Mouse (Mus musculus): ENCODE measurements around the gene Blm.

Gene Blm

DNA sequence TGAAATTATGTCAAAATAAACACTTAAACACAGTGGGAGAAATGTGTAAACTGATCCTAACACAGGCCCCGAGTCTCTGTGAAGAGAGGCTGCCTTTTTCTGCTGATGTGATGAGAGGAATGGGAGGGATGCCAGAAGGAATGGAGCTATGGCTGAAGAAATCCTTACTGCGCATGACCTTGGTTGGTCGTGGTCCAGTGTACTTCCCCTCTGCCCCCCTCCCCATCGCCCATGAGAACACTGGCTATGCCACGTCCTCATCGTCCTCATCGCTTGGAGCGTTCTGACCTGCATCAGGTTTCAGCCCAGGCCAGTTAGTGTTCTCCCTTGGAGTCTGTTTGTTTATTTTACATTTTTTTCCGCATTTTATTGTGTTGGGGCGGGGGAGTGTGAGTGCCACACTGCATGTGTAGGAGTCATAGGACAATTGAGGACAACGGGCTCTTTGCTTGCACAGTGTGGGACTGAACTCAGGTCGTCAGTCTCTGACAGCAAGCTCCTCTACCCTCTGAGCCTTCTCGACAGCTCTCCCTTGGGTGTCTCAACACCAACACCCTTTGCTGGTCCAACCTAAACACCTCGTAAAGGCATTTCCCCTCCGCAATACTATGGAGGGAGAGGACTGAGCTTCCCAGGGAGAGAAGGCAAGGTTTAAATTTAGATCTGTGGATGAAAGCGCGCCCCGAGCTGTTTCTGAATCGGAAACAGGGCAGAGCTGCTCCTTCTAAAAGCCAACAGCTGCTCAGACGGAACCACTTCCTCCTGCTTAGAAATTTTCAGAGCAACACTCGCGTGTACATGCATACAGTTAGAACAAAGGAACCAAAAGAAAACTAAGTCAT is 19.5 kb upstream of the Blm start:
- TF ChIP-seq NANOG (IDR thresholded peaks at IDR 0.05; ENCODE audit: borderline replicate concordance, low read length) = no peak
- TF ChIP-seq POU5F1 (IDR thresholded peaks at IDR 0.05; ENCODE audit: borderline replicate concordance, low read length) = no peak
- no peak for TF ChIP-seq CTCF (conservative IDR thresholded peaks at IDR 0.05; ENCODE audit: low read length)
- Histone ChIP-seq H3K9me3 (ENCODE audit: low read length) (no peaks in the 10 kb centered on the region), H3K4me3 (replicated peaks; ENCODE audit: low read length) (no peak overlapping the region), H3K36me3 (ENCODE audit: insufficient read depth, low read length) (no peaks in the 10 kb centered on the region), H3K4me1 (replicated peaks; ENCODE audit: low read depth, low read length) (peaks cover 25% of the 10 kb centered on the region), H3K27me3 (ENCODE audit: insufficient read depth, low read length) (no peaks in the 10 kb centered on the region)

DNA sequence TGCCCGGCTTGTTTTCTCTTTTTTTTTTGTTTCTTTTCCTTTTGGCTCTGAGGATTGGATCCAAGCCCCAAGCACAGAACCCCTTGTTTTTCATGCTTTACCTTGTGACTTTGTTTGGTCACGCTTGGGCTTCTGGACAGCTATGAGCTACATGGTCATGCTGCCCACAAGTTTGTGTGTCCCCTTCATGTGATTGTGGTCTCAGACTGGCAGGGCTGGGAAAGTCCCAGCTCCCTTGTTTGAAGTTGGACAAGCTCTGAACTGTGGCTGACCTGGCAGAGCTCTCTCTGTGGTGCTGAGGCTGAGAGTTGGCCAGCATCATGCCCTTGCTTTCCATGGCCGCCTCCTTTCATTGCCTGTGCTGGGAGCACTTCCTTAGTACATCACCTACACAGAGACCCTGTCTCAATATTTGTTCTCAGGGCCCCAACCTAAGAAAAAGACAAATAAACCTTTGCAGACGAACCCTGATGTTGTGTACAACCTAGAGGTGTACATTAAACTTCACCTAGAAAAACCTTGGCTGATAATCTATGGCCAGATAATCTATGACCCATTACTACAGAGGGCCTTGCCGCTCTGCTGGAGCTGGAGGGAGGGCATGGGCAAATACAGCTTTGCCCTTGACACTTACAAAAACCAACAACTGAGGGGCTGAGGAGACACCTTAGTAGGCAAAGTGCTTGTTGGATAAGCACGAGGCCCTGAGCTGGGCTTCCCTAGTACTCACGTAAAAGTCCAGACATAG is 13.8 kb upstream of the Blm start:
- Histone ChIP-seq H3K36me3 (ENCODE audit: insufficient read depth, low read length) (no peaks in the 10 kb centered on the region), H3K27me3 (ENCODE audit: insufficient read depth, low read length) (no peaks in the 10 kb centered on the region), H3K4me1 (replicated peaks; ENCODE audit: low read depth, low read length) (peaks cover under 1% of the 10 kb centered on the region; the same call in 1 of the 2 replicates), H3K9me3 (ENCODE audit: low read length) (peaks cover 27% of the 10 kb centered on the region), H3K4me3 (replicated peaks; ENCODE audit: low read length) (no peak overlapping the region)
- TF ChIP-seq CTCF (conservative IDR thresholded peaks at IDR 0.05; ENCODE audit: low read length) = no peak
- TF ChIP-seq NANOG (IDR thresholded peaks at IDR 0.05; ENCODE audit: borderline replicate concordance, low read length) = no peak
- TF ChIP-seq POU5F1 (IDR thresholded peaks at IDR 0.05; ENCODE audit: borderline replicate concordance, low read length) = no peak

DNA sequence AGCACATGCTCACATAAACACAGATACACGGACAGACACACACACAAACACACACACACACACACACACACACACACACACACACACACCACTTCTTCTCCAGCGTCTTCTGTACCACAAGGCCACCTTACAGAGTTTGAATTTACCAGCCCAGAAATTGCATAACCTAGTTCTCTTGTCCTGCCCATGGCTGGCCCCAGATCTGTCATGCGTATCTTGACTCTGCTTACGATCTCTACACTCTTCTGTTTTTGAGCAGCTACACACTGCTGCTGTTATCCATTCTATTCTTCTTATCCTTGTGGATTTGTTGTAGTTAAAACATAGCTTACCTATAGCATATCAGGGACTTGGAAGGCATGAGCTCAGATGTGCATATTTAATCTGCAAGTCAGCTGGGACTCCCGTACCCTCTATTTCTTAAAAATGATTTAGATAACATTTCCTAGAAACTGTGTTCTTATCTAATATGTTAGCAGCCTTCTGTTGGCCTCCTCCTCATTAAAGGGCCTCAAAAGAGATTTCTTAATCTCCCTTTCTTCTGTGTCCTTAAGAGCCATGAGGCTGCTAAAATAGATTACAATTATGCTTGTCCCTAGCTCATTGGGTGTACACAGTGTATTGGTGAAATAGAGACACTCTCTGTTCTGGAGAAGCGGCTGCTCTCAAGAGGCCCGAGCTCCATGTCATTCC is 7.4 kb upstream of the Blm start:
- H3K27me3 ChIP-seq (ENCODE audit: insufficient read depth, low read length) = no peaks in the 10 kb centered on the region
- H3K4me3 ChIP-seq (replicated peaks; ENCODE audit: low read length) = no peak overlapping the region
- H3K4me1 ChIP-seq (replicated peaks; ENCODE audit: low read depth, low read length) = peaks cover 28% of the 10 kb centered on the region
- TF ChIP-seq CTCF (conservative IDR thresholded peaks at IDR 0.05; ENCODE audit: low read length) = no peak
- no peak for TF ChIP-seq POU5F1 (IDR thresholded peaks at IDR 0.05; ENCODE audit: borderline replicate concordance, low read length)
- TF ChIP-seq NANOG (IDR thresholded peaks at IDR 0.05; ENCODE audit: borderline replicate concordance, low read length) = no peak
- H3K36me3 ChIP-seq (ENCODE audit: insufficient read depth, low read length) = peaks cover 2% of the 10 kb centered on the region; the same call in 1 of the 2 replicates
- peaks cover 59% of the 10 kb centered on the region for H3K9me3 ChIP-seq (ENCODE audit: low read length)

DNA sequence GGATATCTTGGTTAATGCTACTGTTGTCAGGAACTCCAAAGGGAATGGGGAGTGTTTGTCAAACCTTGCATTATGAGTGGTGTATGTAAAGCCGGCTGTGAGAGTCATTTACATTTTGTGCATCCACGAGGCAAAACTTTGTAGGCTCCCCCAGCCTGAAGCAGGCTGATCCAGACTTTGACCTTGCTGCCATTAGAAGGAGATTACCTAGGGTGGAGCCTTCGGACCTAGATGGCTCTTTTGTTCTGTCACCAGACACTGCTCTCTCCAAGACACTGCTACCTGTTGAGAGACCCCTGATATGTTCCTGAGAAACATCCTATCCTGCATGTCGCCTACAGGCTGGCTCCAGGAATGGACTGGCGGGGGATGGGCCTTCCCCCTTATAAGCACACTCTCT is 4.7 kb upstream of the Blm start:
- TF ChIP-seq NANOG (IDR thresholded peaks at IDR 0.05; ENCODE audit: borderline replicate concordance, low read length) (peak; percentile 63), CTCF (conservative IDR thresholded peaks at IDR 0.05; ENCODE audit: low read length) (no peak)
- no peak overlapping the region for H3K4me3 ChIP-seq (replicated peaks; ENCODE audit: low read length)
- peaks cover 41% of the 10 kb centered on the region for H3K9me3 ChIP-seq (ENCODE audit: low read length)
- peaks cover 35% of the 10 kb centered on the region for H3K4me1 ChIP-seq (replicated peaks; ENCODE audit: low read depth, low read length)
- peaks cover 2% of the 10 kb centered on the region; the same call in 1 of the 2 replicates for H3K36me3 ChIP-seq (ENCODE audit: insufficient read depth, low read length)
- no peaks in the 10 kb centered on the region for H3K27me3 ChIP-seq (ENCODE audit: insufficient read depth, low read length)

DNA sequence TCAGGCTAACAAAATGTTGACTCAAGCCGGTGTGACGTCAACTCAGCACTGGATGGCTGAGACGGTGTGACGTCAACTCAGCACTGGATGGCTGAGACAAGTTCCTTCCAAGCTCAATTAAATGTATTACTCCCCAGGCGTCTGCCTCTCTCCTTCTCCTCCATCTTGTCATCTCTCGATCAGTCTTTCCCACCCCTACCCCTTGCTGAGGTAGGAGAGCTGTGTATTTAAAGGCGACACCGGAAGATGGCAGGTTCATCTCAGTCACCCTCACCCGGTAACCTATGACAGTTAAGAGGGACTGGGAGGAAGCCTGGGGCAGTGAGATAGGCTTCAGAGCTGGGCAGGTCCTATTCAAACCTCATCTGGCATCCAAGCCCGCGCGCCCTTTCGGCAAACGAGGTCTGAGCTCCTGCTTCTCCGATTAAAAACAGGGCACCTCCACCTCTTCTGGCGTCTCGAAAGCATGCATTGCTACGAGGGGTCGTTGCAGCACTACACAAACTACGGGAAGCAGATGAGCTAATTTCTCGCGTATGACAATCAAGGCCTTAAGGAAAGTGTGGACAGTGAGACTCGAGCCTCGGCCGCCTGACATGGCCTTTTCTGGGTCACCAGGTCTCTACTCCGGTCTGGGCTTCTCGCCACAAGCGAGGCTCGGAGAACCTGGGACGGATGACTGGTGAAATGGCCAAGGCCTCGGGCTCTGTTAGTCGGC is 469 bp downstream of the Blm start:
- Histone ChIP-seq H3K27me3 (ENCODE audit: insufficient read depth, low read length) (no peaks in the 10 kb centered on the region), H3K4me1 (replicated peaks; ENCODE audit: low read depth, low read length) (peaks cover 36% of the 10 kb centered on the region), H3K36me3 (ENCODE audit: insufficient read depth, low read length) (0 out of 2 replicates have a peak, but pooled peaks cover 2% of the 10 kb centered on the region), H3K4me3 (replicated peaks; ENCODE audit: low read length) (peak overlapping the region; percentile 93), H3K9me3 (ENCODE audit: low read length) (no peaks in the 10 kb centered on the region)
- TF ChIP-seq CTCF (conservative IDR thresholded peaks at IDR 0.05; ENCODE audit: low read length) (no peak), NANOG (IDR thresholded peaks at IDR 0.05; ENCODE audit: borderline replicate concordance, low read length) (no peak), POU5F1 (IDR thresholded peaks at IDR 0.05; ENCODE audit: borderline replicate concordance, low read length) (no peak)

DNA sequence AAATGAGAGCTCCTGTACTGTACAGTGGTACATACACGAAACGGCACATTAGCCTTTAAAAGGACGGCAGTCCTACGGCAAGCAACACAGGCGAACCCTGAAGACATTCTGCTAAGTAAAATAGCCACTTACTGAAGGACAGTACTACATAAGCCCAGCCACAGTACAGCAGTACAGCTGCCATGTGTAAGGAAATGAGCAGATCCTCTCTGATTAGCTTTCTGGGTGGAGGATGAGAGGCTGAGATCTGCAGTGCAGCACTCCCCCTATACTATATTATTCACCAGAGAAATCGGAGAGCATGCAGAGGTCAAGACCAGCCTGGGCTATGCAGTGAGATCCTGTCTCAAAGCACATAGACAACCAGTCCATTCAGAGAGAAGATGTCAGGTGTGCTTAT is 3.8 kb downstream of the Blm start:
- Histone ChIP-seq H3K4me3 (replicated peaks; ENCODE audit: low read length) (no peak overlapping the region), H3K4me1 (replicated peaks; ENCODE audit: low read depth, low read length) (peaks cover 40% of the 10 kb centered on the region), H3K36me3 (ENCODE audit: insufficient read depth, low read length) (peaks cover 20% of the 10 kb centered on the region), H3K27me3 (ENCODE audit: insufficient read depth, low read length) (no peaks in the 10 kb centered on the region), H3K9me3 (ENCODE audit: low read length) (no peaks in the 10 kb centered on the region)
- TF ChIP-seq NANOG (IDR thresholded peaks at IDR 0.05; ENCODE audit: borderline replicate concordance, low read length) = no peak
- no peak for TF ChIP-seq CTCF (conservative IDR thresholded peaks at IDR 0.05; ENCODE audit: low read length)
- TF ChIP-seq POU5F1 (IDR thresholded peaks at IDR 0.05; ENCODE audit: borderline replicate concordance, low read length) = no peak

DNA sequence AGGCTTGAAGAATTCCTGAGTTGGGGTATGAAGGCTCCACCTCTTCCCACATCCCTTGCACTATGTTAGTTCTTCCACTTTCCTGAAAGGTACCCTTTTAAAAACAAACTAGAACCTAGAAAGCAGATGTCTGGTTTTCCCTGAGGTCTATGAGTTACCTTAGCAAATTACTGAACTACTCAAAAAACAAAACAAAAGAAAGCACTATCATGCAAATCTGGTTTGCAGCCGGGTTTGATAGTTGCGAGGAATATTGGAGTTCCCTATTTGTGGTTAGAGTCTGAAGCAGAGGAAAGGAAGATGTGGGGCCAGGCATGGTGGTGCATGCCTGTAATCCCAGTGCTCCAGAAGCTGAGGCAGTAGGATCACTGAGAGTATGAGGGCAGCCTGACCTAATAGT is 4.3 kb downstream of the Blm start:
- H3K4me1 ChIP-seq (replicated peaks; ENCODE audit: low read depth, low read length) = peaks cover 41% of the 10 kb centered on the region
- H3K9me3 ChIP-seq (ENCODE audit: low read length) = no peaks in the 10 kb centered on the region
- no peaks in the 10 kb centered on the region for H3K27me3 ChIP-seq (ENCODE audit: insufficient read depth, low read length)
- H3K4me3 ChIP-seq (replicated peaks; ENCODE audit: low read length) = no peak overlapping the region
- TF ChIP-seq CTCF (conservative IDR thresholded peaks at IDR 0.05; ENCODE audit: low read length) (no peak), NANOG (IDR thresholded peaks at IDR 0.05; ENCODE audit: borderline replicate concordance, low read length) (no peak), POU5F1 (IDR thresholded peaks at IDR 0.05; ENCODE audit: borderline replicate concordance, low read length) (no peak)
- peaks cover 22% of the 10 kb centered on the region for H3K36me3 ChIP-seq (ENCODE audit: insufficient read depth, low read length)
